Mouse (Mus musculus) limb, embryonic 14.5 days (tissue): ENCODE measurements around the gene Ctnnbip1. TPM values are rescaled to one million over a fixed set of nuclear protein-coding genes. Genes with fewer than 3 reads are reported as not detected.

ENCODE experiments used
- ATAC-seq: fragments of 200-750 bp; cut with Nextera tagmentation; 2 replicates; pipeline ENCODE4 v1.8.0; 2017; ENCODE audit warnings: low read depth, moderate number of reproducible peaks, moderate TSS enrichment; ENCODE audit not compliant: low FRiP score
- DNase-seq: peaks from one replicate; pipeline ENCODE4 v3.0.0-alpha.2; 2015; ENCODE audit warnings: low spot score
- H3K27ac ChIP-seq: fragments of 300-500 bp; sonication (generic); replicated peaks from 2 replicates; pipeline ENCODE4 v1.5.1; 2014; ENCODE audit warnings: low read depth, mild to moderate bottlenecking, low read length, moderate library complexity, mixed read lengths
- H3K27me3 ChIP-seq: fragments of 300-500 bp; sonication (generic); 2 replicates; pipeline ENCODE4 v1.6.1; 2014; ENCODE audit warnings: low read length, mixed read lengths; ENCODE audit not compliant: control insufficient read depth, insufficient read depth
- H3K36me3 ChIP-seq: fragments of 300-500 bp; sonication (generic); 2 replicates; pipeline ENCODE4 v1.6.1; 2014; ENCODE audit warnings: mild to moderate bottlenecking, low read length, moderate library complexity, mixed read lengths; ENCODE audit not compliant: control insufficient read depth, insufficient read depth
- H3K4me1 ChIP-seq: fragments of 300-500 bp; sonication (generic); 2 replicates; pipeline ENCODE4 v1.6.1; 2014; ENCODE audit warnings: antibody characterized with exemption, low read length, mixed read lengths; ENCODE audit not compliant: control insufficient read depth, insufficient read depth
- H3K4me2 ChIP-seq: fragments of 300-500 bp; sonication (generic); replicated peaks from 2 replicates; pipeline ENCODE4 v1.6.1; 2014; ENCODE audit warnings: low read depth, mild to moderate bottlenecking, low read length, moderate library complexity; ENCODE audit not compliant: severe bottlenecking
- H3K4me3 ChIP-seq: fragments of 300-500 bp; sonication (generic); replicated peaks from 2 replicates; pipeline ENCODE4 v1.5.1; 2014; ENCODE audit warnings: low read length
- H3K9ac ChIP-seq: fragments of 300-500 bp; sonication (generic); 2 replicates; pipeline ENCODE4 v1.6.1; 2014; ENCODE audit warnings: mild to moderate bottlenecking, low read depth, low read length, moderate library complexity; ENCODE audit not compliant: severe bottlenecking
- H3K9me3 ChIP-seq: fragments of 300-500 bp; sonication (generic); 2 replicates; pipeline ENCODE4 v1.6.1; 2016; ENCODE audit warnings: low read length; ENCODE audit not compliant: control insufficient read depth
- POLR2A ChIP-seq: fragments of 200-500 bp; IDR thresholded peaks from 2 replicates; pipeline ENCODE4 v1.8.0; 2012; ENCODE audit warnings: inconsistent platforms, mild to moderate bottlenecking, moderate library complexity, borderline replicate concordance; ENCODE audit not compliant: insufficient read depth, insufficient read length; ENCODE audit errors: extremely low read depth
- WGBS: fragments of 180-500 bp; shearing (Covaris S2); extraction: QIAGEN DNeasy Blood & Tissue Kit; methylation state at CpG from one replicate; pipeline ENCODE4 v1.1.7; 2014; 5-methylcytosine and 5-hydroxymethylcytosine counted together
- polyA plus RNA-seq, 2 experiments: library from polyadenylated mRNA; depleted of rRNA in 1 of 2; stranded (reverse) in 1 of 2; unstranded in 1 of 2; fragments of >200 nt; fragmentation: Nextera tagmentation in 1 of 2; extraction: Ambion mirVana in 1 of 2; gene quantifications; 2 replicates each; pipeline versions ENCODE4 v1.2.1 to v1.2.3; 2012 to 2014

The Ctnnbip1 gene
- polyA plus RNA-seq, 2 experiments, result 39.3 to 73.6 TPM

- H3K36me3 ChIP-seq, result no peaks in the 10 kb centered on the region
- H3K27me3 ChIP-seq, result no peaks in the 10 kb centered on the region
- H3K4me1 ChIP-seq, result peaks cover 18% of the 10 kb centered on the region
- H3K4me2 ChIP-seq, result 0 out of 2 replicates have a peak overlapping the region, but pooled peaks have one; percentile 7
- H3K27ac ChIP-seq, result peak overlapping the region; percentile 38; the same call in 1 of the 2 replicates
- TF ChIP-seq POLR2A, result no peak
- H3K9ac ChIP-seq, result no peak overlapping the region
- DNase-seq (peak; percentile 40), ATAC-seq (peak; percentile 29; the same call in 1 of the 2 replicates)
- H3K9me3 ChIP-seq, result no peaks in the 10 kb centered on the region
- WGBS, result 33% methylated on average over 8 of the region's 8 CpGs
- no peak overlapping the region for H3K4me3 ChIP-seq
Measured at GRCm38 (mm10) chr4:149571651-149572149, 53.7 kb downstream of the Ctnnbip1 start.

- ATAC-seq, result no peak
- 17% methylated on average over 5 of the region's 9 CpGs for WGBS
- no peak overlapping the region for H3K4me2 ChIP-seq
Measured at GRCm38 (mm10) chr4:149572446-149572845, 54.4 kb downstream of the Ctnnbip1 start.

GRCm38 (mm10) chr4:149572851-149573250 lies 54.8 kb downstream of the Ctnnbip1 start:
- H3K27me3 ChIP-seq, result no peaks in the 10 kb centered on the region
- H3K9ac ChIP-seq, result no peak overlapping the region
- H3K9me3 ChIP-seq, result no peaks in the 10 kb centered on the region
- no peak overlapping the region for H3K27ac ChIP-seq
- WGBS, result 56% methylated on average over 8 of the region's 8 CpGs
- H3K4me2 ChIP-seq, result no peak overlapping the region
- peaks cover 22% of the 10 kb centered on the region for H3K4me1 ChIP-seq
- no peaks in the 10 kb centered on the region for H3K36me3 ChIP-seq
- no peak for TF ChIP-seq POLR2A
- no peak overlapping the region for H3K4me3 ChIP-seq
- DNase-seq, result no peak
- no peak for ATAC-seq

More at GRCm38 (mm10) chr4:149572446-149572845, 54.4 kb downstream of the Ctnnbip1 start:
- no peak overlapping the region for H3K4me3 ChIP-seq
- no peaks in the 10 kb centered on the region for H3K36me3 ChIP-seq
- no peaks in the 10 kb centered on the region for H3K27me3 ChIP-seq
- no peak overlapping the region for H3K9ac ChIP-seq
- peaks cover 22% of the 10 kb centered on the region for H3K4me1 ChIP-seq
- H3K9me3 ChIP-seq, result no peaks in the 10 kb centered on the region
- no peak for DNase-seq
- no peak overlapping the region for H3K27ac ChIP-seq
- TF ChIP-seq POLR2A, result no peak

- Histone ChIP-seq H3K4me1 (peaks cover 22% of the 10 kb centered on the region), H3K36me3 (no peaks in the 10 kb centered on the region), H3K9me3 (no peaks in the 10 kb centered on the region), H3K27ac (no peak overlapping the region), H3K27me3 (no peaks in the 10 kb centered on the region), H3K4me3 (no peak overlapping the region), H3K4me2 (no peak overlapping the region), H3K9ac (no peak overlapping the region)
- DNase-seq (no peak), ATAC-seq (no peak)
- TF ChIP-seq POLR2A, result no peak
- WGBS, result 71% methylated on average over 14 of the region's 14 CpGs
Measured at GRCm38 (mm10) chr4:149574391-149574821, 56.4 kb downstream of the Ctnnbip1 start.

GRCm38 (mm10) chr4:149576061-149576460 lies 58.0 kb downstream of the Ctnnbip1 start:
- Histone ChIP-seq H3K27ac (no peak overlapping the region), H3K27me3 (no peaks in the 10 kb centered on the region), H3K4me1 (peaks cover 22% of the 10 kb centered on the region), H3K4me3 (no peak overlapping the region), H3K9ac (no peak overlapping the region), H3K9me3 (no peaks in the 10 kb centered on the region), H3K36me3 (no peaks in the 10 kb centered on the region), H3K4me2 (no peak overlapping the region)
- ATAC-seq (no peak), DNase-seq (no peak)
- WGBS, result 48% methylated on average over 9 of the region's 9 CpGs
- TF ChIP-seq POLR2A, result no peak
